22 mouse cellular contexts compared by ENCODE assay signal in genomic region chr14:28801681-28802080, GRCm38 (mm10).
DNase-seq lines count a peak whose midpoint lies in the region; ATAC-seq and TF ChIP-seq lines count a peak whose summit lies in the region.
"Had no signal": no experiment of that assay in that cellular context is flagged by ENCODE, and none has a peak within 500 bp of the region (broad histone marks: within the 10 kb centered on the region; RNA-seq: fewer than 3 reads in every experiment).

No protein-coding gene starts in this region.

- no peak for TF ChIP-seq POLR2A in embryonic fibroblast, embryonic 13.5 days (IDR thresholded peaks at IDR 0.05; ENCODE audit: low read depth, low read length)

- peaks cover 15% of the 10 kb centered on the region for H3K4me1 ChIP-seq in embryonic facial prominence, embryonic 14.5 days (ENCODE audit: control insufficient read depth, insufficient read depth, low read length)
- H3K4me1 ChIP-seq in embryonic facial prominence, embryonic 10.5 days, result peaks cover 21% of the 10 kb centered on the region
- H3K4me1 ChIP-seq in embryonic fibroblast, embryonic 13.5 days (ENCODE audit: control insufficient read depth, insufficient read depth, low read length), result peaks cover 4% of the 10 kb centered on the region

- no peak overlapping the region for H3K4me2 ChIP-seq in embryonic facial prominence, embryonic 14.5 days (ENCODE audit: low read depth, low read length)
- H3K4me2 ChIP-seq: embryonic facial prominence, embryonic 12.5 days; embryonic facial prominence, embryonic 15.5 days; forebrain, embryonic 13.5 days; forebrain, embryonic 15.5 days had no signal

- no peak for TF ChIP-seq CTCF in embryonic fibroblast, embryonic 13.5 days (IDR thresholded peaks at IDR 0.05; ENCODE audit: borderline replicate concordance, insufficient read depth, low read length)

- no peaks in the 10 kb centered on the region for H3K36me3 ChIP-seq in embryonic facial prominence, embryonic 14.5 days (ENCODE audit: control insufficient read depth, insufficient read depth, low read length)
- no peaks in the 10 kb centered on the region for H3K36me3 ChIP-seq in embryonic facial prominence, embryonic 10.5 days (replicated peaks)
- H3K36me3 ChIP-seq: embryonic facial prominence, embryonic 12.5 days; embryonic facial prominence, embryonic 15.5 days; forebrain, embryonic 15.5 days had no signal

- no peaks in the 10 kb centered on the region for H3K27me3 ChIP-seq in embryonic facial prominence, embryonic 14.5 days (replicated peaks; ENCODE audit: control insufficient read depth, insufficient read depth, low read length)
- H3K27me3 ChIP-seq in embryonic facial prominence, embryonic 10.5 days (replicated peaks; ENCODE audit: low read depth, poor library complexity, severe bottlenecking), result peaks cover 18% of the 10 kb centered on the region
- H3K27me3 ChIP-seq: embryonic facial prominence, embryonic 12.5 days; embryonic facial prominence, embryonic 15.5 days; forebrain, embryonic 15.5 days; Patski had no signal

- ATAC-seq in embryonic facial prominence, embryonic 14.5 days (ENCODE audit: low read depth), result 0 out of 2 replicates have a peak, but pooled peaks have one; percentile 50
- ATAC-seq in megakaryocyte, adult 5-6 weeks (ENCODE audit: poor library complexity, severe bottlenecking), result no peak
- ATAC-seq: activated CD4-positive, CD25-positive, alpha-beta regulatory T cell, adult 4 months; forebrain, embryonic 13.5 days; forebrain, embryonic 15.5 days; forebrain, postnatal 0 days; Patski had no signal

- DNase-seq in embryonic facial prominence, embryonic 14.5 days (ENCODE audit: low spot score), result peak; percentile 75
- no peak for DNase-seq in embryonic facial prominence, embryonic 10.5 days (ENCODE audit: low spot score)
- peak; percentile 6 for DNase-seq in 3T3-L1 (ENCODE audit: low read depth, low spot score)
- DNase-seq in heart, adult 8-10 months (ENCODE audit: low spot score), result no peak
- DNase-seq: adrenal gland, adult 8-10 months; adrenal gland, postnatal 14 days; adrenal gland, postnatal 36 days; cerebellum, adult 11-12 months; cerebellum, adult 2 months; cerebellum, adult 9-10 months; cerebellum, postnatal 10 days; cerebellum, postnatal 36 days; embryo, embryonic 11 days; forebrain, postnatal 0 days had no signal

- WGBS in embryonic facial prominence, embryonic 14.5 days, result 38% methylated on average over 4 of the region's 4 CpGs
- WGBS in embryonic facial prominence, embryonic 10.5 days, result 82% methylated on average over 4 of the region's 4 CpGs

- 0 out of 2 replicates have a peak, but pooled peaks cover 4% of the 10 kb centered on the region for H3K9me3 ChIP-seq in embryonic facial prominence, embryonic 14.5 days (ENCODE audit: control insufficient read depth, low read length)
- peaks cover 3% of the 10 kb centered on the region; the same call in 1 of the 2 replicates for H3K9me3 ChIP-seq in embryonic facial prominence, embryonic 10.5 days
- H3K9me3 ChIP-seq: embryonic facial prominence, embryonic 12.5 days; embryonic facial prominence, embryonic 15.5 days; forebrain, embryonic 15.5 days had no signal

- H3K4me3 ChIP-seq in embryonic facial prominence, embryonic 14.5 days (ENCODE audit: low read depth, low read length), result no peak overlapping the region
- no peak overlapping the region for H3K4me3 ChIP-seq in embryonic facial prominence, embryonic 10.5 days
- H3K4me3 ChIP-seq in embryonic fibroblast, embryonic 13.5 days (ENCODE audit: insufficient read depth, low read length), result no peak overlapping the region
- H3K4me3 ChIP-seq: embryonic facial prominence, embryonic 12.5 days; embryonic facial prominence, embryonic 15.5 days; forebrain, embryonic 13.5 days; forebrain, embryonic 15.5 days had no signal

- H3K27ac ChIP-seq in embryonic facial prominence, embryonic 14.5 days (replicated peaks; ENCODE audit: low read depth, low read length), result 0 out of 2 replicates have a peak overlapping the region, but pooled peaks have one; percentile 10
- H3K27ac ChIP-seq in embryonic facial prominence, embryonic 10.5 days (replicated peaks), result no peak overlapping the region
- H3K27ac ChIP-seq in embryonic fibroblast, embryonic 13.5 days (ENCODE audit: insufficient read depth, low read length), result peak overlapping the region; percentile 16; the same call in 1 of the 2 replicates
- H3K27ac ChIP-seq: embryonic facial prominence, embryonic 12.5 days; embryonic facial prominence, embryonic 15.5 days; forebrain, embryonic 13.5 days; forebrain, embryonic 15.5 days had no signal

- no peak overlapping the region for H3K9ac ChIP-seq in embryonic facial prominence, embryonic 14.5 days (ENCODE audit: low read depth, low read length)
- H3K9ac ChIP-seq: embryonic facial prominence, embryonic 12.5 days; embryonic facial prominence, embryonic 15.5 days; forebrain, embryonic 13.5 days; forebrain, embryonic 15.5 days; forebrain, postnatal 0 days had no signal

Comparison
In these comparisons a context has a peak if more than half of its experiments do, and no peak if none do; other contexts are left out.
1. DNase-seq: peak in embryonic facial prominence, embryonic 14.5 days (single experiment) and 3T3-L1 (single experiment); none in embryonic facial prominence, embryonic 10.5 days (single experiment) and heart, adult 8-10 months (single experiment).